Mouse (Mus musculus) liver, postnatal 0 days (tissue): Measurements from ENCODE around the gene Flywch1.

Experiments used
- CTCF ChIP-seq: sonication (generic); IDR thresholded peaks from 2 replicates; pipeline ENCODE4 v1.5.1; 2016; ENCODE audit warnings: antibody characterized with exemption, low read depth
- EP300 ChIP-seq: IDR thresholded peaks from 2 replicates; pipeline ENCODE4 v1.6.1; 2016; ENCODE audit warnings: antibody characterized with exemption, low read depth, mild to moderate bottlenecking

DNA sequence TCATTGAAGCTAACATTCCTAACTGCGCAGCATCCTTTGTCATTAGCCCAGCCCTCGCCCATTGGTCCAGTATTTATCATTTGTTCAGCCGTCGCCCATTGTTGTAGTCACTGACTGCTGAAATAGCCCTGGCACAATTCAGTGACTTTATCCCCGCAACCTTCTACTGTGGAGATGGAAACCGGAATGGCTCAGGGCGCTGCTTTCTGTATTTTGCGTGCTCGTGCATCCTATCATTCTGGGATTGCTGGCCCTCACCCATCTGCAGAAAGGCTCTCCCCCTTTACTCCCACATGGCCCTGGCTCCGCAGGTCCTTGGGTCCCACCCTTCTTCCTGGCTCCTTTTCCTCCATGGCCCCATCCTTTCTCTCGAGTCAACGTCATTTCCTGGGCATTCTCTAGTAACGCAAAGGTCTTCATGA lies 15.1 kb upstream of the Flywch1 start:
- TF ChIP-seq CTCF, result no peak
- no peak for TF ChIP-seq EP300
